Mouse (Mus musculus) stomach, postnatal 0 days (tissue): ENCODE data around the gene Slc16a10. TPM values are rescaled to one million over a fixed set of nuclear protein-coding genes. Genes with fewer than 3 reads are reported as not detected.

Source experiments
- ATAC-seq: fragments of 200-750 bp; cut with Nextera tagmentation; 2 replicates; pipeline ENCODE4 v1.8.0; 2017; ENCODE audit not compliant: low FRiP score, low TSS enrichment
- DNase-seq: peaks from one replicate; pipeline ENCODE4 v3.0.0-alpha.2; 2016; ENCODE audit warnings: low spot score
- H3K27ac ChIP-seq: fragments of 300-500 bp; sonication (generic); replicated peaks from 2 replicates; pipeline ENCODE4 v1.5.1; 2014; ENCODE audit warnings: mild to moderate bottlenecking, control low read depth
- H3K27me3 ChIP-seq: fragments of 300-500 bp; sonication (generic); 2 replicates; pipeline ENCODE4 v1.6.1; 2014; ENCODE audit warnings: low read length; ENCODE audit not compliant: control insufficient read depth, insufficient read depth
- H3K36me3 ChIP-seq: fragments of 300-500 bp; sonication (generic); 2 replicates; pipeline ENCODE4 v1.6.1; 2014; ENCODE audit warnings: low read length, mixed read lengths; ENCODE audit not compliant: control insufficient read depth, insufficient read depth
- H3K4me1 ChIP-seq: fragments of 300-500 bp; sonication (generic); replicated peaks from 2 replicates; pipeline ENCODE4 v1.6.1; 2014; ENCODE audit warnings: antibody characterized with exemption; ENCODE audit not compliant: control insufficient read depth, insufficient read depth
- H3K4me2 ChIP-seq: fragments of 300-500 bp; sonication (generic); replicated peaks from 2 replicates; pipeline ENCODE4 v1.6.1; 2014; ENCODE audit warnings: low read depth, mild to moderate bottlenecking, control low read depth, moderate library complexity
- H3K4me3 ChIP-seq: fragments of 300-500 bp; sonication (generic); 2 replicates; pipeline ENCODE4 v1.5.1; 2014; ENCODE audit warnings: low read depth, low read length, control low read depth
- H3K9ac ChIP-seq: fragments of 300-500 bp; sonication (generic); 2 replicates; pipeline ENCODE4 v1.6.1; 2014; ENCODE audit warnings: mild to moderate bottlenecking, low read length, control low read depth, mixed read lengths
- H3K9me3 ChIP-seq: fragments of 300-500 bp; sonication (generic); 2 replicates; pipeline ENCODE4 v1.6.1; 2016; ENCODE audit warnings: low read length; ENCODE audit not compliant: control insufficient read depth
- CTCF ChIP-seq: IDR thresholded peaks from 2 replicates; pipeline ENCODE4 v1.5.1; 2016; ENCODE audit warnings: antibody characterized with exemption, low read depth, mild to moderate bottlenecking, moderate library complexity
- EP300 ChIP-seq: optimal IDR thresholded peaks from 2 replicates; pipeline ENCODE3; 2016; ENCODE audit warnings: antibody characterized with exemption
- WGBS: fragments of 180-500 bp; shearing (Covaris S2); extraction: QIAGEN DNeasy Blood & Tissue Kit; methylation state at CpG from one replicate; pipeline ENCODE4 v1.1.7; 2014; 5-methylcytosine and 5-hydroxymethylcytosine counted together
- polyA plus RNA-seq: library from polyadenylated mRNA; unstranded; fragments of >200 nt; fragmentation: Nextera tagmentation; extraction: Ambion mirVana; gene quantifications from 2 replicates; pipeline ENCODE4 v1.2.1, GENCODE M21; 2015

Slc16a10 gene
- polyA plus RNA-seq, 1 experiment from 2014 or later = 2.6 TPM

DNA sequence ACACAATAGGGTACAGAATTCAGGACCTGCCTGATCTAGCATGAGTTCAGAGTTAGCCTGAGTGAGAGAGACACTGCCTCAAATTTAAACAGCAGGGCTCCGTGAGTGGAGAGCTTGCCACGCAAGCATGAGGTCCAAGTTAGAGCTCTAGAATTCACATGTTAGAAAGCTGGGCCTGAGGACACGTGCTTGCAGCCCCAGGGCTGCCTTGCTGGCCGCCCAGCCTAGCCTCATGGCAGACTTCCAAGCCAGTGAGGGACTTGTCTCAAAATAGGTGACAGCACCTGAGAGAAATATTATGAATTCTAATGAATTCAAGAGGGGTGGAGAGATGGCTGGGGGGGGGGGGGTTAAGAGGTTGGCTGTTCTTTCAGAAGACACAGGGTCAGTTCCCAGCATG is 134.1 kb downstream of the Slc16a10 start:
- H3K9ac ChIP-seq = no peak overlapping the region
- H3K4me1 ChIP-seq = no peaks in the 10 kb centered on the region
- DNase-seq (no peak), ATAC-seq (no peak)
- no peak for TF ChIP-seq EP300
- no peak for TF ChIP-seq CTCF
- H3K36me3 ChIP-seq = no peaks in the 10 kb centered on the region
- H3K27ac ChIP-seq = no peak overlapping the region
- no peak overlapping the region for H3K4me3 ChIP-seq
- no peaks in the 10 kb centered on the region for H3K9me3 ChIP-seq
- no peak overlapping the region for H3K4me2 ChIP-seq
- no peaks in the 10 kb centered on the region for H3K27me3 ChIP-seq
- 83% methylated on average over 4 of the region's 4 CpGs for WGBS

DNA sequence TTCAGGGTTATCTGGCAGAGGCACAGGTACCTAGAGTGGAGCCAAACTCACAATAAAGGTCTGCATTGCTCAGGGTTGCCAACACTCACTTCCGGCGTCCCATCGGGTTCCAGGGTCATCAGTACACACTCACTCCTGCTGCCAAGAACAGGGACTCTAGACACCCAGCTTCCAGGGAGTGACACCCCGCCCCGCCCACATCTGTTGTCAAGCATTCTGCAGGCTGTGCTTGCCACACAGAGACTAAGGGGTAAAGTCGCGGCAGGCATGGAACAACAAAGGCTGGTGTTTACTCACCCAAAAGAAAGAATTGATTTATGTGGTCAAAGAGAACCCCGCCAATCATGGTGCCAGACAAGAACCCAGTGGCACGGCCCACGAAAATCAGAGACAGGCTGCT is 135.1 kb downstream of the Slc16a10 start:
- H3K36me3 ChIP-seq = no peaks in the 10 kb centered on the region
- ATAC-seq (no peak), DNase-seq (peak; percentile 21)
- H3K4me3 ChIP-seq = no peak overlapping the region
- no peaks in the 10 kb centered on the region for H3K27me3 ChIP-seq
- 59% methylated on average over 10 of the region's 10 CpGs for WGBS
- no peak overlapping the region for H3K9ac ChIP-seq
- H3K9me3 ChIP-seq = no peaks in the 10 kb centered on the region
- no peak overlapping the region for H3K27ac ChIP-seq
- TF ChIP-seq CTCF (no peak), EP300 (no peak)
- no peaks in the 10 kb centered on the region for H3K4me1 ChIP-seq
- H3K4me2 ChIP-seq = no peak overlapping the region

DNA sequence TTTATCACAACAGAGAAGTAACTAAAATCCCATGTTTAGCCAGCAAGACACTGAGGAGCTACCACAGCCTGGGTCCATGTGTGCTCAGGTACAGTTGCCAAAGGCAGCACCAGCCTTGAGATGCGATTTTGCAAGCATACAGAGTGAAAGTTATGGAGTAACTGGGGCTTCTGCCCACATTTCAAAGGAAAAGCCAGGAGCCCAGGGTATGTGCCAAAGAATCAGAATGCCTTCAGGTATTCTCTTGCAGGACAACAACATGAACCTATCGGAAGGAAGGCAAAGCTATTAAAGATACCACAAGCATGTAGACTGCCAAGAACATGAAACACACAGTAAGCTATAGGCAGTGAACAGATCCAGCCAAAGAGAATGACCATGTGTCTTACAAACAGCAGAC is 141.3 kb downstream of the Slc16a10 start:
- no peak overlapping the region for H3K4me3 ChIP-seq
- DNase-seq = no peak
- TF ChIP-seq CTCF (no peak), EP300 (no peak)
- no peaks in the 10 kb centered on the region for H3K27me3 ChIP-seq
- WGBS = 85% methylated on average over 2 of the region's 2 CpGs
- no peaks in the 10 kb centered on the region for H3K36me3 ChIP-seq
- H3K27ac ChIP-seq = no peak overlapping the region
- H3K4me2 ChIP-seq = no peak overlapping the region
- no peaks in the 10 kb centered on the region for H3K4me1 ChIP-seq
- H3K9me3 ChIP-seq = no peaks in the 10 kb centered on the region
- ATAC-seq = no peak
- H3K9ac ChIP-seq = no peak overlapping the region

DNA sequence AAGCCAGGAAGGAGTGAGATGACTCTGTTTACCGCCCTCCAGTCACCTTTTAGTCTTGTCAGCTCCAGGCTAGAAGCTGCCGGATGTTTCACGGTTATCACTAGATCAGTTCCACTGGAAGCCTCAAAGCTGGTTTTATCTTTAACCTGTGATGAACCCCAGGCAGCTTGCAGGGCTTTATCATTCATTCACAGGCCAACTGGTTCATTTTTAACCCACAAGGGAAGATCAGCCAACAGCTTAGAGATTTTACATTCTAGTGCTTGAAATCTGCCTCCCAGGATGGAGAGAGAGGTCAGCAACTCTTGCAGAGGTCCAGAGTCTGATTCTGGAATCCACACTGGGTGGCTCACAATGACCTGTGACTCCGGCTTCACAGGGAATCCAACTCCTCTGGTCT is 150.9 kb downstream of the Slc16a10 start:
- Histone ChIP-seq H3K4me3 (no peak overlapping the region), H3K27ac (no peak overlapping the region)
- TF ChIP-seq CTCF = no peak
- no peak for TF ChIP-seq EP300

DNA sequence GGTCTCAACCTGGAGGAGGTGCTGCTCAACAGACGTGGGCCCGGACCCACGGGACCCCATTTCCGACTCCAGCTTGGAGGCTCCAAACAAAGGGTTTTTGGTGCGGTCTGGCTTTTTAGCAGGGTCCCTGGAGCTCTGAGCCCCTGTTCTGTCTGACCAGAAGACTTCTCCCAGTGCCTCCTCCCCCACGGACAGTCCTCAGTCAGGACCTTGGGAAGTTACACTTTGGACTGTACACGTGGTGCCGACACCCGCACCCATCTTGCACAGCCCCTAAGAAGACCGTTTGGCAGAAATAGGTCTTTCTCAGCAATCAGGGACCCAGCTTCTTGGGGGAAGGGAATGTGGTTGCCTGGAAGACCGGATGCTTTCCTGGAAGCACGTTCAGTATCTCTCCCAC is 155.6 kb downstream of the Slc16a10 start, which contains the start of gene Mfsd4b5:
Gene Mfsd4b5, minus strand, starts transcription at position 181 of the 400 bp plus-strand sequence.
- Histone ChIP-seq H3K4me1 (no peaks in the 10 kb centered on the region), H3K9ac (no peak within 1 kb of the TSS), H3K9me3 (no peaks in the 10 kb centered on the region), H3K36me3 (no peaks in the 10 kb centered on the region), H3K4me2 (no peak within 1 kb of the TSS), H3K4me3 (no peak within 1 kb of the TSS), H3K27me3 (no peaks in the 10 kb centered on the region), H3K27ac (no peak within 1 kb of the TSS)
- no peak for TF ChIP-seq EP300
- no peak for TF ChIP-seq CTCF
- WGBS = 87% methylated on average over 12 of the region's 12 CpGs
- ATAC-seq = no peak
- no peak for DNase-seq

More for the DNA sequence above, 150.9 kb downstream of the Slc16a10 start:
- Histone ChIP-seq H3K4me1 (no peaks in the 10 kb centered on the region), H3K36me3 (no peaks in the 10 kb centered on the region), H3K4me2 (no peak overlapping the region), H3K27me3 (no peaks in the 10 kb centered on the region), H3K9ac (no peak overlapping the region), H3K9me3 (no peaks in the 10 kb centered on the region)
- WGBS = 43% methylated on average over 4 of the region's 4 CpGs
- ATAC-seq (no peak), DNase-seq (no peak)

Other genes starting within 250 kb of the Slc16a10 start
- gene Mfsd4b4, start 243.0 kb downstream of the Slc16a10 start, polyA plus RNA-seq = 1.8 and 1.9 TPM in 2 replicates
- gene Mfsd4b2, start 215.3 kb downstream of the Slc16a10 start, polyA plus RNA-seq = not detected in 2 replicates
- gene Mfsd4b3, start 182.1 kb downstream of the Slc16a10 start, polyA plus RNA-seq = 1.3 and 1.7 TPM in 2 replicates
- 0.13 and 0.16 TPM in 2 replicates for gene Mfsd4b5, start 155.6 kb downstream of the Slc16a10 start, polyA plus RNA-seq
- 0.07 and 0.22 TPM in 2 replicates for gene Mfsd4b1, start 117.0 kb downstream of the Slc16a10 start, polyA plus RNA-seq
- gene Rpf2, start 104.8 kb upstream of the Slc16a10 start, polyA plus RNA-seq = 31.5 and 33.6 TPM in 2 replicates
- gene Gtf3c6, start 115.8 kb upstream of the Slc16a10 start, polyA plus RNA-seq = 54.6 and 54.9 TPM in 2 replicates
- 46.9 and 48.0 TPM in 2 replicates for gene Amd1, start 159.9 kb upstream of the Slc16a10 start, polyA plus RNA-seq
- 4.2 and 4.4 TPM in 2 replicates for gene Cdk19, start 197.3 kb upstream of the Slc16a10 start, polyA plus RNA-seq